Mouse (Mus musculus): ENCODE data around the gene Chst4.
"Not testable (repeated sequence)": the region's sequence is repeated elsewhere in the genome, so short reads cannot be mapped to it uniquely, and the experiment has no call there.

Chst4 gene

DNA sequence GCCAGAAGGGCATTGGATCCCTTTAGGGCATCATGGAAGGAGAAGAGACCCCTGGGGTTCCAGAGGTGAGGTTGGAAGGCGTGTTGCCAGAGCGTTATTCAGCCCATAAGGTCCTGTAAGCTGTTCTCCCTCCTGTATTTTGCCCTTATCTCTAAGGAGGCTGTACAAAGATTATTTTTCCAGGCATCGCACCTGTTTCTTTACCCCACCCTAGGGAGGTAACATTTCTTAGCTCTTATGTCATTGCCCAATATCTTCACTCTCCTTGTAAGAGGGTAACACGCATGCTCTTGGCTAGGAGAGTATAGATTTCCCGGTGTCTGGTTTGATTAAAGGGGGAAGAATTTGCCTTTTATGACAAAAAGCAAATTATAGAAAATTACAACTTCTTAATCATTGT lies at the start of gene Chst4:
TSS of gene Chst4 (minus strand) at position 82 of the 400 bp plus-strand sequence.
- no peak for DNase-seq (ENCODE audit: low read depth, low spot score)

DNA sequence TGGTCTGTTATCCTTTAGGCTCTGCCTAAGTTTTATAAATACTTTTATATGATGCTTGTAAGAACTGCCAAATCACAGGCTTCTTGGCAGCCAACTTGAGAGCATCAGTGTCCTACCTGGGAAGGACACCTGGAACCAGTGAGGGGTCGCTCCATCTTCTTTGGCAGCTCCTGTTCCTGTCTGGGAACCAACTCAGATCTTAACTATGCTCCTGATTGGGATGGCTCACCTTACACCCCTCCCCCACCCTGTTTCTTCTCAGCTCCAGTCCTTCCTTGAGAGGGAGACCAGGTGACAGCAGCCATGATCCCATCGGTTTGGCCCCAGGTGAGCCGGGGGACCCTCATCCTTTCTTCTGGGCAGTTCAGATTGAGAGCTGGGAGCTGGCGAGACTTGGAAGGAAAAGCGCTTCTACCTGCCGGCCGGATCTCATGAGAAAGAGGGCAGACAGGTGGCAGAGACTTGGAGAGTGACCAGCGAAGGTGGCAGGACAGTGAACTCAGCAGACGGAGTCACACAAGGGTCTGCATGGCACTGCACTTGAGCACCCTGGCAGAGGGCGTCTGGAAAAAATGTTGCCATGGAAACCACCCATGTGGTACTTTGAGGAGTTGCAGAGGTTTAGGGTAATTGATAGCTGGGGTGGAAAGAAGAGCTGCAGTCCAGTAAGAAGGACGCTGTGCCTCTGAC lies 43.0 kb upstream of the Chst4 start:
- DNase-seq (ENCODE audit: low read depth, low spot score), result no peak

DNA sequence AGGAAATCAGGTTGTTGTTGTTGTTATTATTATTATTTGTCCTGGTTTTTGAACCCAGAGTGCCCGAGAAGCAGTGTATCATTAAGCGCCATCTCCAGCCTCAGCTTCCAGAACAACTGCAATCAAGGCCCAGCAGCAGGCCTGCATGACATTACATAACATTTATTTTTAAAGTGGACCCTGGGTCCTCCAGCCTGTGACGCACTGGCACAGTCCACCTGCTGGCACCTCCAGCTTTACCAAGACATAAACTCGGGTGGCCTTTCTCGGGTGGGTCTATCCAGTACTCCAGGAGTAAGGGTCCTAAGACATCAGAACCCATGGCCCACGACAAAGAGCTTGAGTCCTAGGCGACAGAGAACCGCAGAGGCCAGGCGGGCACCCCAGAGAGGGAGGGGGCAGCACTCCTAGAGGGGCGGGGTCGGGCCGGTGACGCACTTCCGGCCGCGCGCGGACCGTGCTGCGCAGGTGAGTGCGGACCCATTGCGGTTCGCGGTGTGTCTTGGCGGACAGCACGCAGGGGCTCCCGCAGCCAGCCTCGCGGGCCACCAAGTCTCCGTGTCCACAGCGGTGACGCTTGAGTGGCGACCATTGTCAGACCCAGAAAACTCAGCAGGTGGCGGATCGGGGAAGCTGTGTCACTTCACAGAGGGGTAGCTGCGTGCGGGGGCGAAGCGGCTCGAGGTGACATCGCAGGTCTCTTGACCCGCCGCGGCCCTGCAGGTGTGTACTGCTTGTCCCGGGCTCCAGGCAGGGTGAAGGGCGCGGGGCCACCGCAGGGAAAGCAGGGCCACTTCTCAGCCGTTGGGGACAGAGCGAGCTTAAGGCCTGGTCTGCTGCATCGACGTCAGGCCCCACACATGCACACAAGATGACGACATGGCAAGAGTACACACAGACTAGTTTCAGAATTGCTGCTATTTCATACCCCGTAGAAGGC lies 40.0 kb upstream of the Chst4 start, which contains the start of gene Zfp612:
TSS of gene Zfp612 (plus strand) at position 465 of the 940 bp plus-strand sequence.
- peak; percentile 53 for DNase-seq (ENCODE audit: low read depth, low spot score)

DNA sequence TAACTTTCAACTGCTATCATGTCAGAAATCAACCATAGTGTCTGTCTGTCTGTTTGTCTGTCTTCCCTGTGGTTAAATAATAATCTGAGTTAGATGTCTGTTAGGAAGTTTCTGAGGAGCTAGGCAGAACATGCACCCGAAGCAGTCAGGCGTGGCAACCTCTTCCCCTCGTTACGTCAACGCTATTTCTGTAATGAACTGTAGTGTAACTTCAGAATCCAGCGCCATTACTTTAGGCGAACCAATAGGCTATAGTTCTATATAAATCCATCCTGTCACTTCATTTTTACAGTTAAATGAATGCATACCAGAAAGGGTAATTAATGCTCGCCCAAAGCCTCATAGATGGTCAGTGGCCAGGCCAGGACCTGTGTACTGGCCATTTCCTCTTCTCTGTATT lies 35.0 kb upstream of the Chst4 start:
- no peak for DNase-seq (ENCODE audit: low read depth, low spot score)

DNA sequence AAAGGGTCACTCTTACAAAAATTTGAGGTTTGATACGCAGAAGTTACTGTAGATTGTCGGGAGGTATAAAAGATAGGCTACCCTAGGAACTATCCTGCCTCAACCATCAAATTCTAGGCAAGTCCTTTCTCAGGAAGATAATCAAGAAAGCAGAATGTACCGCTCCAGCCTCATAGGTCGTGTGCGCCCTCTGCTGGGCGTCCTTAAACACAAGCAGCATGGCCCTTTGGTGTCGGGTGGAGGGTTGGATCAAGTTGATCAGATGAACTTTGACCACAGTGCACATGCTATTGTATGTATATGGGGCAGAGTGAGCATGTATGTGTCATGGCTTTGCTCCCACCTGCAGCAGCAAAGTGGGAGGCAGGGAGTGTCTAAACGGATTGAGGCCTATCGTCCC lies 32.1 kb upstream of the Chst4 start:
- DNase-seq (ENCODE audit: low read depth, low spot score), result peak; percentile 34

DNA sequence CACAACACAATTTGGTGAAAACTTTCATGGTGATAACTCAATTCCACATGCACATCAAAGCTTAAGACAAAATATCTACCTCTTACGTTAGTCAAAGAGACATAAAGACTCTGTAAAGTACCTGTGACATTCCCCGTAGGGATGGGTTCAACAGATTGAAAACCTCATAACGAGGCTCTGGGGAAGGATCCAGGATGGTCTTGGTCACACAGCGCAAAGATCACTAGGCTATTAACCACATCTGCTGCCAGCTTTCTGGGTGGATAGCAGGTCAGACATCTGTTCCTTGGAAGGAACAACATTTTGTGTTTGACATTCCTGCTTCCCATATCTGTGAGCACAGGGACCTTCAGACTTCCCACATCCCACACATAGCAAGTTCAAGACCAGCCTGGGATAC lies 30.2 kb upstream of the Chst4 start:
- DNase-seq (ENCODE audit: low read depth, low spot score), result no peak

DNA sequence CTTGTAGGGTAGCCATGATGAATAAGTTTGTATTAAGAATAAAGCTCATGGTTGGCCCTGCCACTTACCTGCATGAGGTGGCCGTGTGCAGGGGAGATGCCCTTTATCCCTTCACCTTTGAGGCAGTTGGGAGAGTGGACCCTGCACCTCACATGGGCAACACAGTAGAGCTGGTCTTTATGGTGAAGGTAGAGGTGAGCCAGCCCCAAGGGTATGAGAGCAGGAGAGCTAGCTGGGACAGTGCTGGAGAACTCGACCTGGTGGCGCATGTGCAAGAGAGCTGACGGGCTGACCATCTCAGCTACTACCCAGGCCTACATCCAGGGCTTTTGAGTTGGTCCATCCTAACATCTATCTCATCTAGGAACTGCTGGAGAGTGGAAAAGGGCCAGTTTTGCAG lies 26.1 kb upstream of the Chst4 start:
- DNase-seq (ENCODE audit: low read depth, low spot score), result no peak

DNA sequence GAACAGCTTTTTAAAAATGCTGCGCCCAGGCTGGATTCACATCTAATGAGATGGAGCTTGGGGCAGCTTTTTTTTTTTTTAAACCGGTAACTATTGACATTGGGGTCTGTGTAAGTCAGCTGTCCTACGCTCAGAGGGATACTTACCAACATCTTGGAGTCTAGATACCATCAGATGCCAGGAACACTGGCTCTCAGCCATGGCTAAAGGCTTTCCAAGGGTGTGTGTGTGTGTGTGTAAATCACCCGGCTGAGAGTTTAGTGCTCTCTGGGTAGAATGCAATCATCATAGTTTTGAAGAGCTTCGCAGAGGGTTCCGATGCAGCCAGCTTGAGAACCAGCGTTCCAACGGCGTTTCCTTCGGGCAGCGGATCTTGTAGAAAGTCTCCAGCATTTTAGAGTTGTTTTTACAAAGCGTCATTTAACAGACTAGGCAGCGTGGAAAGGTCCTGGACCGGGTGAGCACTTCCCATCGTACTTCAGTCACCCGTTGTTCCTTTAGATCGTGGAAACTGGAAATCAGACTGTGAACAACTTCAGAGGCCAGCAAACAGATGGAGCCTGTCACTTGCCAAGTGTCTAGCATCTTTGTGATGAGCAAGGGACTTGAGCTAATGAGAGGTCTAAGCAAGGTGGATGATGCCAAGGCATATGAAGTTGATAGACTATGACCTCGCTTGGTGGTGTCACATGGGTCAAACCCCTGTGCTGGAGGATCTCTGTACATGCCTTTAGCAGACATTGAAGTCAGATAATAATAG lies 25.2 kb upstream of the Chst4 start:
- DNase-seq (ENCODE audit: low read depth, low spot score), result no peak

DNA sequence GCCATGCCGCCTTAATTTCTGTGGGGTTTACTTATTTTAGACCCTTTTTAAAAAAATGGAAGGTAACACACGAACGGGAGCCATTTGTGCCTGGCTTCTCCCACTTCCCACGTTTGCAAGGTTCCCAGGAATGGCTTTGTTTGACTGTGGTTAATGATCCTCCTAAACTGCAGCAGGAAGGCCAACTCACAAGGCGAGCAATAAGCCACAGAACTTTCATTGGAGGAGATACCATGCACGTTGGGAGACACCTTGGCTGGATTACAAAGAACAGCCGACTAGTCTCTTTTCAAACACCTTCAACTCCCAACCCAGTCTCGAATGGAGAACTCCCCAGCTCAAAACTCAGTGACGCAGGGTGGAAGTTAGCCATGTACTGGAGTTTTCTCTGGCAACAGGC lies 24.6 kb upstream of the Chst4 start:
- no peak for DNase-seq (ENCODE audit: low read depth, low spot score)

DNA sequence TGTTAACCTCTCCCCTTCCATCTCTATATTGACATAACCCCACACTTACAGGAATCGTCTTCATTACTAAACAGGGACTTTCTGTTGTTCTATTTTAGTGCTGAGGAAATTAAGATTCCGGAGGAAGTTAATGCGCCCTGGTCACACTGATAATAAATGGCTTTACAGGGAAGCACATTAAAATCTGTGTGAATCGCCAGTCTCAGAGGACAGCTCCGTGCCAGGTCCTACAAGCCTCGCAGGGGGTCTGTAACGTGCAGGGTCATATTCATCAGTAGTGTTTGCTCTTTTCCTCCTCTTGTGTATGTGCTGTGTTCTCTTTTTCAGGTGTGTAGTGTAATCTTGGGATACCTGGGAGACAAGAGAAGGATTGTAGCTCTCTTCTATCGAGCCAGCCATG lies 18.7 kb upstream of the Chst4 start:
- no peak for DNase-seq (ENCODE audit: low read depth, low spot score)

DNA sequence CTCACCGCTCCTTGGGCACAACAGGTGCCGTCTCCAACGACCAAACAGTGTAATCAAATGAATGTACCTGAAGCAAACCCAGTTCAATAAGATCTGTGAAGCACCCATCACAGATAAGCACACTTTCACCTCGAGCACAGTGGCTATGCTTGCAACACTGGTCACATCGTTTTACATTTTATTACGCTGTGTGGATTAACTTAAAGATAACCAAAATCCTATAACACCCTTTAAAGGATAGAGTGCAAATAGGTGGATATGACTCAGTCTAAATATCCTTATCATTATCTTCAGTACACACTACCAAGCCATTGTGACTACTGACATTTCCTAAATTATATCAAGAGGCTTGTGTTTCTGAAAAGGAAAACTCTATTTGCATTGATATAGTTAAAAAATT lies 11.7 kb upstream of the Chst4 start:
- DNase-seq (ENCODE audit: low read depth, low spot score), result no peak

DNA sequence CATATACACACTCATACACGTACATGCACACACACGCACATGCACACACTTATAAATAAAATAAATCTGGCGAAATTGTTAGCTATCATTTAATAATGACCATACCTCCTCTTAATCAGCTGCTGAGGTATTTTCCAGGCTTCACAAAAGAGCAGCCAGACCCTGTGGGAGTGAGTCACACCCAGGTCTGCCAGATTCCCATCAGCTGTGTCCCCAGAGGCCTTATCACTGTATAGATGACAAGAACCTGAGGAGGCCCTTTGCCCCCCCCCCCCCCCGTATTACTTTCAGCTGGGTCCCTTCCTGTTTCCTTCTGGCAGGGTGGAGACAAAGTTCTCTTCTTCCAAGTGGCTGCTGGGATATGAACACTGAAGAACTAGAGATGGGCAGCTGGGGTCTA lies 969 bp upstream of the Chst4 start:
- DNase-seq (ENCODE audit: low read depth, low spot score), result no peak

DNA sequence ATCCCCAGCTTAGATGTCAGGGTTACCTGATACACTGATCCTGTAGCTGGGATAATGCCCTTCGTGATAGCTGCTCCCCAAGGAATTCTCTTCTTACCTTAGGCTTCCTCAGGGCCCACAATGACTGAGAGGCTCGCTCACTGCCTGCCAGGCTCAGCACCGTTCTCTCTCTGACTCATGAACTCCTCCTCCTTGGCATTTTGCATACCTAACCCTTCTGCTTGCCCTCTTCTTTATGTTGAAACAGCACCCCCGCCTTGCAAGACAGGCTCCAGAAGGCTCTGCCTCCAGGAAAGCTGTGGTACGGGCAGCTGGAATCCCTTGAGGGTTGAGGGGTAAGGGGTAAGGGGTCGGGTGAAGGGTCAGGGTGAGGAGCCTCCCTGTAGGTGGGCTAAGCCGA lies 324 bp downstream of the Chst4 start:
- DNase-seq (ENCODE audit: low read depth, low spot score), result no peak

DNA sequence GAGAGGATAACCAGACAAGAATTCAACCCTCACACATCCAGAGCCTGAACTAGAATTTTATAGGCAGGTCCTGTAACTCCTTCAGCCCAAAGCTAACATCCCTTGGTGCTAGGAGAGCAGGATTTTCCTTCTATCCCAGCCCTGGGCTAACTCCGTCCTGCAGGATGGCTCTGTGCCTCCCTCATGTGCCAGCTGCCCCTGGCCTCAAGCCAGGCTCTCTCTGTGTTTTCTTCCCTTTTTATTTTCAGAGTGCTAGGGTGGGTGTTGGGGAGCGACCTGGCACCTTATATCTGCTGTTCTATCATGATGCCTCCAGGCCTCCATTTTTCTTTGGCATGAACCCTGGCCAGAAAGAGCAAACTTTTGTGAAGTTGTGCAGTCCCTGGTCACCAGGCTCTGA lies 3.4 kb downstream of the Chst4 start:
- DNase-seq (ENCODE audit: low read depth, low spot score), result no peak

DNA sequence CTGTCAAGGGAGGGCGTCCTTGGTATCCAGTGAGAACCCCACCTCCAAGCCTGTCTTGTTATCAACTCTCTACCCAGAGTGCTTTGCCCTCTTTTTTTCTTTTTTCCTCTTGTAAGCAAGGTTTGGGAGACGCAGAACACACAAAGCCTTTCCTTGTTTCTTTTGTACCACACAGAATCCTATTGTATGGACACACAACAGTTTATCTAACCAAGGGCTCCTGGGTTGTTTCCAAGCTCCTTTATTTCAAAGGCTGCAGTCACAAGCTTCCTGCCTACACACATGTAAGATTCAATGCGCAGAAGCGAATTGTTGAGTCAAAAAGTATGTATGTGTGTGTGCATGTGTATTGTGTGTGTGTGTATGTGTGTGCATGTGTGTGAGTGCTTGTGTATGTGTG lies 5.2 kb downstream of the Chst4 start:
- no peak for DNase-seq (ENCODE audit: low read depth, low spot score)

DNA sequence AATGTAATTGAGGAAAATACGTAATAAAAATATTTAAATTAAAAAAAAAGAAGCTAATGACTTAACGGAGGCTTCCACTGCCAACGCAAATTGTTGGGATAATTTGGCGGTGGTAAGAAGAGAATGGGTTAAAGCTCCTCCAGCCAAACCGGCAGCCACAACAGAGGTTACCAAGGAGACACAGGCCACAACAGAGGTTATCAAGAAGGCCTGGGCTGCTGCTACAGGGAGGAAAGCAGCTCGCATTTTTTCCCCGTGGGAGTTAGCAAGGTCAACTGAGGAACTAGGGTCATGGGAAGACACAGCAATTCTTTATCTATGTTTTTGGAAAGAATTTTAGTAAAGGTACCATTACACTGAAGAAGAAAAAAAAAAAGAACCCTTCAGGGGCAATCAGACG lies 5.8 kb downstream of the Chst4 start:
- not testable (repeated sequence) for DNase-seq (ENCODE audit: low read depth, low spot score)

DNA sequence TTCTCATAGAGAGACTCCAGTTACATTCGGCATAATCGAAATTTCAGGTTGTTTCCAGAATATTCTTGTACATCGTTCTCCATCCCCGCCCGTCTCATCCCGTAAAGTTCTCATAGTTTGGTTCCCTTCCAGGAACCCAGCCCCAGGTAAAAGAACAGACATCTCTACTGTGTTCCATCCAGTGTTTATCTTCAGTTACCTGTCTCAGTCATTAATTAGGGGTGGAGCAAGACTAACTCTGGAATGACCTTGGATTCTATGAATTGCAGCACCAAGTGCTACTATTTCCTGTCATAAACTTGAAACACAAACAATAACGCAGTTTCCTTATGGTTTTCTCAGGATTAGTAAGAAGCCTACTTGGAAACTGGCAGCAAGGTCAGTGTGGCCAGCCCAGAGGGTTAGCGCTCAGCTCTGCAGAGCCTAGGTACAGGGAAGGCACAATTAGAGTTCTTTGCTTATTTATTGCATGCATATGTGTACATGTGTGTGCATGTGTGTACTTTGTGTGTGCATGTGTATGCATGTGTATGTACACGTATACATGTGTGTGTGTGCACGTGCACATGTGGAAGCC lies 16.7 kb downstream of the Chst4 start:
- DNase-seq (ENCODE audit: low read depth, low spot score), result no peak

DNA sequence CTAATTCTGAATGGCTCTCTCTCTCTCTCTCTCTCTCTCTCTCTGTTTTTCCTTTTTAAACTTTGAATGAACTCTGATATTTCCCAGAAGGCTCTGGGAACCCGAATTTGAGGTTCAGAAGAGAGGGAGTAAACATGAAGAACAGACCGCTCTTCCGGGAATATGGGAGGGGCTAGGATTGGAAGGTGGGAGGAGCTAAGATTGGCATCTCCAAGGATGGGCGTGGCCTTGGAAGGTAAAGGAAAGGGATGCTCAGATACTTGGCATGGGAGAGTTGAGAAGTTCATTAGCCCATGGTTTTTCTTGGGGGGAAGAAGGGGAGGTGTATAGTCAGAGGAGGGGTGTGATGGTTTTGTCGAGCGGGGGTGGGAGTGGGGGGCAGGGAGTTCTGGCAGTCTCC lies 17.5 kb downstream of the Chst4 start:
- no peak for DNase-seq (ENCODE audit: low read depth, low spot score)

DNA sequence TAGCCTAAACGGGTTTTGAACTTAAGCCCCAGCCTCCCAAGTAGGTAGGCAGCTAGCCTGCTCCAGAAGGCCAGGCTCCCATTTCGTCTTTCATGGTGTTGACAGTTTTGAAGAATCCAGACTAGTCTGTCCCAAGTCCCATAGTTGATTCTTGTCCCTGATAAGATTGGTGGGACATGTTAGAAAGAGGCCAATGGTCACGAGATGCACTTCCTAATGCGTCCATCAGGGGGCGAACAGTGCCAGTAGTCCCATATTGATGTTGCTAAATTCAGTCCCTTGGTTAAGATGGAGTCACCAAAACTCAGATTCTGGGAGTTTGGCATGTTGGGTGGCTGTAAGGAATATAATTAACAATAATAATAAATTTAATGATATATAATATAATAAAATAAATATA lies 28.7 kb downstream of the Chst4 start:
- peak; percentile 21 for DNase-seq (ENCODE audit: low read depth, low spot score)

DNA sequence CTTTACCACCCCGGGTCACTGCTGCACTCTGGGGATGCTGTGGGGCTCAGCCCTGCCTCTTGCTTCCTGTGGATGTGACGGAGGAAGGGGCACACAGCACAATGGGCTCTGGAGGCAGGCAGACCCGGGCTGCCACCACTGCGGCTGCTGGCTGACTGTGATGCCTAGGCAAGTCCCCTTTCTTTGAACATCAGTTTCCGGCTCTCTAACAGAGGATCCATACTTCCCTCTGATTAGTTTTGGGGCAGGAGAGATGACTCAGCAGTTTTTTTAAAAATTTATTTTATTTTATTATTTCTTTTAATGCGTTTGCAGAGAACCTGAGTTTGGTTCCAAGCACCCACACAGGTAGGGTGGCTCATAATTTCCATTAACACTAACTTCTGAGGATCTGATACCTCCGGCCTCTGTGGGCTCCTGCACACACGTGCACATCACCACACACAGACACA lies 30.5 kb downstream of the Chst4 start:
- DNase-seq (ENCODE audit: low read depth, low spot score), result no peak

DNA sequence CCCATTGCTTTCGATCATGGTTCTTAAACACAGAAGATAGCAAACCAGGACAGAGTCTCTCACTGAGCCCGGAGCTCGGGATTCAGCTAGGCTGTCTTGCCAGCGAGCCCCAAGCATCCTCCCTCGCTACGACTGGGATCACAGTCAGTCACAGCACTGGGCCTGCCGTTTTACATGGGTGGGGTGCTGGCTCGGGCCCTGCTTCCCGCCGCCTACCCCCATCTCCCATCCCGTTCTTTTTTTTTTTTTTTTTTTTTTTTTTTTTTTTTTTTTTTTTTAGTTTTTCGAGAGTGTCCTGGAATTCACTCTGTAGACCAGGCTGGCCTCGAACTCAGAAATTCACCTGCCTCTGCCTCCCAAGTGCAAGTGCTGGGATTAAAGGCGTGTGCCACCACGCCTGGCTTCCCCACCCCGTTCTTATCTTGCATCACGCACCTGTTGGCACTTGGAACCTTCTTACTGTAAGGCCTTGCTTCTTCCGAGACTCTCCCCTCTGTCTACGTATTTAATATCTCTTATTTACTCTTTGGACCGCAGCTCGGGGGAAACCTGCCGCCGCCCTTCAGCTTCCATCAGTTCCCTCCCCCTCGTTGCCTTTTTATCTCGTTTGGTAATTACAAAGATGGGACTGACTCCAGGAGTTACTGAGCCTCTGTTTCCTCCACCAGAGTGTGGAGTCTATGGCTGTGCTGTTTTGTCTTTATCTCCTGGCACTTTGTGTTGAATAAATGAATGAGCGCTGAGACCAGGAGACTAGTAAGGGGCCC lies 31.1 kb downstream of the Chst4 start:
- DNase-seq (ENCODE audit: low read depth, low spot score), result no peak

All from skeletal muscle tissue, adult 2 months (tissue).